Mouse (Mus musculus) heart, embryonic 13.5 days (tissue): ENCODE measurements around the gene Sema4f. TPM values are rescaled to one million over a fixed set of nuclear protein-coding genes. Genes with fewer than 3 reads are reported as not detected.
A peak's percentile ranks its signal among the peaks of the same experiment; 100 is the strongest.

Experiments used
- ATAC-seq: fragments of 200-750 bp; cut with Nextera tagmentation; 2 replicates; pipeline ENCODE4 v1.8.0; 2017; ENCODE audit warnings: moderate TSS enrichment; ENCODE audit not compliant: insufficient number of reproducible peaks, low FRiP score, low TSS enrichment; ENCODE audit errors: extremely low read depth
- H3K27ac ChIP-seq: fragments of 300-500 bp; sonication (generic); replicated peaks from 2 replicates; pipeline ENCODE4 v1.5.1; 2015; ENCODE audit warnings: moderate library complexity, mild to moderate bottlenecking, inconsistent platforms
- H3K27me3 ChIP-seq: fragments of 300-500 bp; sonication (generic); replicated peaks from 2 replicates; pipeline ENCODE4 v1.6.1; 2015; ENCODE audit warnings: mild to moderate bottlenecking, inconsistent platforms
- H3K36me3 ChIP-seq: fragments of 300-500 bp; sonication (generic); 2 replicates; pipeline ENCODE4 v1.6.1; 2015; ENCODE audit warnings: mild to moderate bottlenecking, inconsistent platforms
- H3K4me1 ChIP-seq: fragments of 300-500 bp; sonication (generic); 2 replicates; pipeline ENCODE4 v1.6.1; 2015; ENCODE audit warnings: inconsistent platforms
- H3K4me2 ChIP-seq: fragments of 300-500 bp; sonication (generic); 2 replicates; pipeline ENCODE4 v1.6.1; 2015; ENCODE audit warnings: inconsistent platforms, mild to moderate bottlenecking, moderate library complexity
- H3K4me3 ChIP-seq: fragments of 300-500 bp; sonication (generic); 2 replicates; pipeline ENCODE4 v1.5.1; 2015; ENCODE audit warnings: moderate library complexity, mild to moderate bottlenecking, inconsistent platforms
- H3K9ac ChIP-seq: fragments of 300-500 bp; sonication (generic); 2 replicates; pipeline ENCODE4 v1.6.1; 2015; ENCODE audit warnings: inconsistent platforms, mild to moderate bottlenecking, moderate library complexity
- H3K9me3 ChIP-seq: fragments of 300-500 bp; sonication (generic); 2 replicates; pipeline ENCODE4 v1.6.1; 2016; ENCODE audit warnings: inconsistent platforms
- WGBS: fragments of 180-500 bp; shearing (Covaris S2); methylation state at CpG from one replicate; pipeline ENCODE4 v1.1.7; 2015; ENCODE audit warnings: mixed read lengths; 5-methylcytosine and 5-hydroxymethylcytosine counted together
- polyA plus RNA-seq: library from polyadenylated mRNA; unstranded; fragments of >200 nt; fragmentation: Nextera tagmentation; extraction: Ambion mirVana; gene quantifications from 2 replicates; pipeline ENCODE4 v1.2.1, GENCODE M21; 2015

Sema4f gene
- polyA plus RNA-seq, 1 experiment from 2014 or later, result 0.78 TPM

- 67% methylated on average over 28 of the region's 28 CpGs for WGBS
- H3K36me3 ChIP-seq, result no peaks in the 10 kb centered on the region
- no peak overlapping the region for H3K27ac ChIP-seq
- H3K9ac ChIP-seq, result no peak overlapping the region
- H3K4me3 ChIP-seq, result no peak overlapping the region
- H3K27me3 ChIP-seq, result peaks cover 22% of the 10 kb centered on the region
- H3K4me2 ChIP-seq, result peak overlapping the region; percentile 12; the same call in 1 of the 2 replicates
- no peaks in the 10 kb centered on the region for H3K9me3 ChIP-seq
- no peak for ATAC-seq
- no peaks in the 10 kb centered on the region for H3K4me1 ChIP-seq
Observed at GRCm38 (mm10) chr6:82913336-82914247, 26.0 kb downstream of the Sema4f start.

- Histone ChIP-seq H3K4me3 (no peak overlapping the region), H3K27ac (no peak overlapping the region), H3K9ac (no peak overlapping the region), H3K4me1 (no peaks in the 10 kb centered on the region), H3K4me2 (no peak overlapping the region), H3K27me3 (peaks cover 4% of the 10 kb centered on the region; the same call in 1 of the 2 replicates), H3K9me3 (no peaks in the 10 kb centered on the region), H3K36me3 (no peaks in the 10 kb centered on the region)
- no peak for ATAC-seq
- 86% methylated on average over 5 of the region's 5 CpGs for WGBS
Observed at GRCm38 (mm10) chr6:82911303-82911702, 28.3 kb downstream of the Sema4f start.

- ATAC-seq, result no peak
Observed at GRCm38 (mm10) chr6:82909136-82909855, 30.3 kb downstream of the Sema4f start.

GRCm38 (mm10) chr6:82908034-82908433, 31.5 kb downstream of the Sema4f start:
- H3K4me2 ChIP-seq, result no peak overlapping the region
- WGBS, result 71% methylated on average over 8 of the region's 8 CpGs
- peaks cover 8% of the 10 kb centered on the region; the same call in 1 of the 2 replicates for H3K27me3 ChIP-seq
- no peak overlapping the region for H3K4me3 ChIP-seq
- no peaks in the 10 kb centered on the region for H3K9me3 ChIP-seq
- no peak for ATAC-seq
- no peaks in the 10 kb centered on the region for H3K4me1 ChIP-seq
- no peak overlapping the region for H3K27ac ChIP-seq
- H3K36me3 ChIP-seq, result no peaks in the 10 kb centered on the region
- no peak overlapping the region for H3K9ac ChIP-seq

More at GRCm38 (mm10) chr6:82909136-82909855, 30.3 kb downstream of the Sema4f start:
- Histone ChIP-seq H3K4me2 (no peak overlapping the region), H3K27me3 (peaks cover 4% of the 10 kb centered on the region; the same call in 1 of the 2 replicates), H3K36me3 (no peaks in the 10 kb centered on the region), H3K4me3 (no peak overlapping the region), H3K4me1 (no peaks in the 10 kb centered on the region), H3K27ac (no peak overlapping the region), H3K9me3 (no peaks in the 10 kb centered on the region), H3K9ac (no peak overlapping the region)
- WGBS, result 59% methylated on average over 14 of the region's 14 CpGs

GRCm38 (mm10) chr6:82906985-82907384, 32.6 kb downstream of the Sema4f start:
- Histone ChIP-seq H3K9ac (no peak overlapping the region), H3K4me2 (no peak overlapping the region), H3K27me3 (peaks cover 4% of the 10 kb centered on the region; the same call in 1 of the 2 replicates), H3K36me3 (no peaks in the 10 kb centered on the region), H3K9me3 (no peaks in the 10 kb centered on the region), H3K4me3 (no peak overlapping the region), H3K4me1 (peaks cover 5% of the 10 kb centered on the region; the same call in 1 of the 2 replicates), H3K27ac (no peak overlapping the region)
- no peak for ATAC-seq
- WGBS, result 76% methylated on average over 3 of the region's 3 CpGs

GRCm38 (mm10) chr6:82902559-82902958, 37.0 kb downstream of the Sema4f start:
- no peaks in the 10 kb centered on the region for H3K36me3 ChIP-seq
- H3K4me3 ChIP-seq, result no peak overlapping the region
- H3K27ac ChIP-seq, result no peak overlapping the region
- H3K4me2 ChIP-seq, result 0 out of 2 replicates have a peak overlapping the region, but pooled peaks have one; percentile 14
- H3K4me1 ChIP-seq, result peaks cover 20% of the 10 kb centered on the region
- no peak for ATAC-seq
- WGBS, result 28% methylated on average over 8 of the region's 8 CpGs
- no peaks in the 10 kb centered on the region for H3K9me3 ChIP-seq
- 0 out of 2 replicates have a peak overlapping the region, but pooled peaks have one; percentile 0 for H3K9ac ChIP-seq
- peaks cover 4% of the 10 kb centered on the region; the same call in 1 of the 2 replicates for H3K27me3 ChIP-seq

GRCm38 (mm10) chr6:82898745-82899144, 40.8 kb downstream of the Sema4f start:
- Histone ChIP-seq H3K27ac (peak overlapping the region; percentile 79; the same call in 1 of the 2 replicates), H3K4me3 (no peak overlapping the region), H3K4me1 (peaks cover 28% of the 10 kb centered on the region), H3K4me2 (no peak overlapping the region), H3K27me3 (0 out of 2 replicates have a peak, but pooled peaks cover 3% of the 10 kb centered on the region), H3K36me3 (no peaks in the 10 kb centered on the region), H3K9me3 (no peaks in the 10 kb centered on the region), H3K9ac (no peak overlapping the region)
- WGBS, result 51% methylated on average over 4 of the region's 4 CpGs
- ATAC-seq, result no peak

- Histone ChIP-seq H3K27me3 (no peaks in the 10 kb centered on the region), H3K27ac (peak overlapping the region; percentile 79), H3K4me3 (no peak overlapping the region), H3K9me3 (no peaks in the 10 kb centered on the region), H3K9ac (no peak overlapping the region), H3K4me1 (peaks cover 28% of the 10 kb centered on the region), H3K36me3 (no peaks in the 10 kb centered on the region), H3K4me2 (no peak overlapping the region)
- 71% methylated on average over 4 of the region's 4 CpGs for WGBS
- ATAC-seq, result no peak
Observed at GRCm38 (mm10) chr6:82898227-82898626, 41.3 kb downstream of the Sema4f start.

- H3K9ac ChIP-seq, result no peak overlapping the region
- H3K36me3 ChIP-seq, result no peaks in the 10 kb centered on the region
- H3K9me3 ChIP-seq, result no peaks in the 10 kb centered on the region
- WGBS, result 38% methylated on average over 3 of the region's 3 CpGs
- no peak overlapping the region for H3K4me3 ChIP-seq
- H3K4me2 ChIP-seq, result no peak overlapping the region
- peak overlapping the region; percentile 79 for H3K27ac ChIP-seq
- peaks cover 24% of the 10 kb centered on the region for H3K4me1 ChIP-seq
- no peaks in the 10 kb centered on the region for H3K27me3 ChIP-seq
- ATAC-seq, result no peak
Observed at GRCm38 (mm10) chr6:82897311-82897710, 42.3 kb downstream of the Sema4f start.

GRCm38 (mm10) chr6:82893415-82893814, 46.2 kb downstream of the Sema4f start:
- H3K4me2 ChIP-seq, result no peak overlapping the region
- peaks cover 22% of the 10 kb centered on the region for H3K4me1 ChIP-seq
- ATAC-seq, result no peak
- no peak overlapping the region for H3K4me3 ChIP-seq
- H3K9ac ChIP-seq, result no peak overlapping the region
- no peaks in the 10 kb centered on the region for H3K27me3 ChIP-seq
- no peak overlapping the region for H3K27ac ChIP-seq
- no peaks in the 10 kb centered on the region for H3K9me3 ChIP-seq
- 61% methylated on average over 2 of the region's 3 CpGs for WGBS
- no peaks in the 10 kb centered on the region for H3K36me3 ChIP-seq

GRCm38 (mm10) chr6:82892540-82892939, 47.0 kb downstream of the Sema4f start:
- peaks cover 13% of the 10 kb centered on the region for H3K4me1 ChIP-seq
- no peak overlapping the region for H3K4me3 ChIP-seq
- H3K27me3 ChIP-seq, result no peaks in the 10 kb centered on the region
- WGBS, result 63% methylated on average over 2 of the region's 2 CpGs
- no peak overlapping the region for H3K27ac ChIP-seq
- H3K9ac ChIP-seq, result no peak overlapping the region
- H3K4me2 ChIP-seq, result no peak overlapping the region
- no peaks in the 10 kb centered on the region for H3K36me3 ChIP-seq
- H3K9me3 ChIP-seq, result no peaks in the 10 kb centered on the region
- ATAC-seq, result no peak
